Mouse (Mus musculus) fat pad, adult 2 months (tissue): ENCODE results near the gene 2010111I01Rik.

Experiments
- DNase-seq: peaks from one replicate; pipeline ENCODE4 v3.0.0-alpha.2; 2011; ENCODE audit warnings: low read depth, low spot score; ENCODE audit errors: extremely low read depth

Gene 2010111I01Rik

GRCm38 (mm10) chr13:63253147-63253546, 288.5 kb downstream of the 2010111I01Rik start:
- no peak for DNase-seq

GRCm38 (mm10) chr13:63253886-63254636, 289.4 kb downstream of the 2010111I01Rik start:
- DNase-seq: no peak

- DNase-seq: no peak
Observed at GRCm38 (mm10) chr13:63255519-63256011, 290.9 kb downstream of the 2010111I01Rik start.

GRCm38 (mm10) chr13:63256146-63256545, 291.5 kb downstream of the 2010111I01Rik start:
- no peak for DNase-seq

- DNase-seq: no peak
Observed at GRCm38 (mm10) chr13:63256807-63257206, 292.1 kb downstream of the 2010111I01Rik start.

GRCm38 (mm10) chr13:63258167-63258582, 293.5 kb downstream of the 2010111I01Rik start:
- no peak for DNase-seq

GRCm38 (mm10) chr13:63258671-63259070, 294.0 kb downstream of the 2010111I01Rik start:
- no peak for DNase-seq

- DNase-seq: no peak
Observed at GRCm38 (mm10) chr13:63260133-63260532, 295.4 kb downstream of the 2010111I01Rik start.

GRCm38 (mm10) chr13:63260753-63261631, 296.3 kb downstream of the 2010111I01Rik start:
- no peak for DNase-seq

GRCm38 (mm10) chr13:63261676-63262075, 297.0 kb downstream of the 2010111I01Rik start:
- no peak for DNase-seq

GRCm38 (mm10) chr13:63262168-63262957, 297.7 kb downstream of the 2010111I01Rik start:
- no peak for DNase-seq

- no peak for DNase-seq
Observed at GRCm38 (mm10) chr13:63268371-63268770, 303.7 kb downstream of the 2010111I01Rik start.

GRCm38 (mm10) chr13:63268776-63269175, 304.1 kb downstream of the 2010111I01Rik start:
- DNase-seq: no peak

GRCm38 (mm10) chr13:63270191-63270590, 305.5 kb downstream of the 2010111I01Rik start:
- no peak for DNase-seq

- no peak for DNase-seq
Observed at GRCm38 (mm10) chr13:63272017-63272601, 307.4 kb downstream of the 2010111I01Rik start.

GRCm38 (mm10) chr13:63272602-63273229, 308.0 kb downstream of the 2010111I01Rik start:
- peak; percentile 87 for DNase-seq

GRCm38 (mm10) chr13:63273859-63274258, 309.2 kb downstream of the 2010111I01Rik start:
- no peak for DNase-seq

GRCm38 (mm10) chr13:63274488-63275166, 309.9 kb downstream of the 2010111I01Rik start:
- no peak for DNase-seq

- no peak for DNase-seq
Observed at GRCm38 (mm10) chr13:63276389-63276788, 311.7 kb downstream of the 2010111I01Rik start.
